Mouse (Mus musculus) neural tube, embryonic 14.5 days (tissue): ENCODE results near the gene Itga1. TPM values are rescaled to one million over a fixed set of nuclear protein-coding genes. Genes with fewer than 3 reads are reported as not detected.

Experiments
- ATAC-seq: fragments of 200-750 bp; cut with Nextera tagmentation; 2 replicates; pipeline ENCODE4 v1.8.0; 2017; ENCODE audit warnings: low read depth, mild to moderate bottlenecking, moderate TSS enrichment, moderate library complexity
- H3K27ac ChIP-seq: fragments of 300-500 bp; sonication (generic); 2 replicates; pipeline ENCODE4 v1.5.1; 2014; ENCODE audit warnings: low read depth, mild to moderate bottlenecking, control low read depth, low read length, moderate library complexity, mixed read lengths
- H3K27me3 ChIP-seq: fragments of 300-500 bp; sonication (generic); 2 replicates; pipeline ENCODE4 v1.6.1; 2014; ENCODE audit warnings: low read length; ENCODE audit not compliant: control insufficient read depth, insufficient read depth
- H3K36me3 ChIP-seq: fragments of 300-500 bp; sonication (generic); 2 replicates; pipeline ENCODE4 v1.6.1; 2014; ENCODE audit warnings: low read length, mixed read lengths; ENCODE audit not compliant: control insufficient read depth, insufficient read depth
- H3K4me1 ChIP-seq: fragments of 300-500 bp; sonication (generic); 2 replicates; pipeline ENCODE4 v1.6.1; 2014; ENCODE audit warnings: low read length; ENCODE audit not compliant: control insufficient read depth, insufficient read depth
- H3K4me2 ChIP-seq: fragments of 300-500 bp; sonication (generic); 2 replicates; pipeline ENCODE4 v1.6.1; 2014; ENCODE audit warnings: mild to moderate bottlenecking, low read depth, low read length, control low read depth
- H3K4me3 ChIP-seq: fragments of 300-500 bp; sonication (generic); 2 replicates; pipeline ENCODE4 v1.5.1; 2014; ENCODE audit warnings: low read depth, low read length, control low read depth, mixed read lengths
- H3K9ac ChIP-seq: fragments of 300-500 bp; sonication (generic); replicated peaks from 2 replicates; pipeline ENCODE4 v1.6.1; 2014; ENCODE audit warnings: low read depth, mild to moderate bottlenecking, control low read depth, low read length, mixed read lengths
- H3K9me3 ChIP-seq: fragments of 300-500 bp; sonication (generic); 2 replicates; pipeline ENCODE4 v1.6.1; 2016; ENCODE audit warnings: low read length; ENCODE audit not compliant: control insufficient read depth
- WGBS: fragments of 180-500 bp; shearing (Covaris S2); extraction: QIAGEN DNeasy Blood & Tissue Kit; methylation state at CpG from one replicate; pipeline ENCODE4 v1.1.7; 2014; 5-methylcytosine and 5-hydroxymethylcytosine counted together
- polyA plus RNA-seq: library from polyadenylated mRNA; unstranded; fragments of >200 nt; fragmentation: Nextera tagmentation; extraction: Ambion mirVana; gene quantifications from 2 replicates; pipeline ENCODE4 v1.2.1, GENCODE M21; 2014

The Itga1 gene
- polyA plus RNA-seq, 1 experiment from 2014 or later = 4.6 TPM

- WGBS = 94% methylated on average over 3 of the region's 3 CpGs
- no peak for ATAC-seq
Observed at GRCm38 (mm10) chr13:114971905-114972304, 129.9 kb downstream of the Itga1 start.

GRCm38 (mm10) chr13:114964233-114964632 lies 137.5 kb downstream of the Itga1 start:
- no peak overlapping the region for H3K27ac ChIP-seq
- whole genome bisulfite sequencing = 41% methylated on average over 2 of the region's 2 CpGs
- H3K4me3 ChIP-seq = no peak overlapping the region

More at GRCm38 (mm10) chr13:114971905-114972304, 129.9 kb downstream of the Itga1 start:
- no peaks in the 10 kb centered on the region for H3K9me3 ChIP-seq
- no peak overlapping the region for H3K27ac ChIP-seq
- H3K9ac ChIP-seq = no peak overlapping the region
- H3K4me3 ChIP-seq = no peak overlapping the region
- no peak overlapping the region for H3K4me2 ChIP-seq
- no peaks in the 10 kb centered on the region for H3K27me3 ChIP-seq
- no peaks in the 10 kb centered on the region for H3K36me3 ChIP-seq
- H3K4me1 ChIP-seq = no peaks in the 10 kb centered on the region

GRCm38 (mm10) chr13:114954516-114954915 lies 147.2 kb downstream of the Itga1 start:
- H3K4me2 ChIP-seq = no peak overlapping the region

More at GRCm38 (mm10) chr13:114964233-114964632, 137.5 kb downstream of the Itga1 start:
- peak; percentile 94 for ATAC-seq
- Histone ChIP-seq H3K9me3 (no peaks in the 10 kb centered on the region), H3K9ac (no peak overlapping the region), H3K27me3 (no peaks in the 10 kb centered on the region), H3K4me1 (no peaks in the 10 kb centered on the region), H3K36me3 (no peaks in the 10 kb centered on the region), H3K4me2 (no peak overlapping the region)

GRCm38 (mm10) chr13:114933541-114933940 lies 168.2 kb downstream of the Itga1 start:
- ATAC-seq = no peak
- WGBS = 87% methylated on average over 7 of the region's 7 CpGs

More at GRCm38 (mm10) chr13:114954516-114954915, 147.2 kb downstream of the Itga1 start:
- H3K4me3 ChIP-seq = no peak overlapping the region
- no peak for ATAC-seq
- no peak overlapping the region for H3K9ac ChIP-seq
- no peaks in the 10 kb centered on the region for H3K4me1 ChIP-seq
- H3K27ac ChIP-seq = no peak overlapping the region
- H3K9me3 ChIP-seq = no peaks in the 10 kb centered on the region
- H3K36me3 ChIP-seq = no peaks in the 10 kb centered on the region
- no peaks in the 10 kb centered on the region for H3K27me3 ChIP-seq

GRCm38 (mm10) chr13:114931775-114932294 lies 169.9 kb downstream of the Itga1 start, which contains the start of gene Itga2:
TSS of gene Itga2 (minus strand) at chr13:114932100.
- ATAC-seq = peak; percentile 84
- Histone ChIP-seq H3K9me3 (no peaks in the 10 kb centered on the region), H3K27ac (no peak within 1 kb of the TSS), H3K36me3 (no peaks in the 10 kb centered on the region), H3K27me3 (0 out of 2 replicates have a peak, but pooled peaks cover 6% of the 10 kb centered on the region), H3K4me3 (peak within 1 kb of the TSS; percentile 29), H3K4me1 (peaks cover 6% of the 10 kb centered on the region; the same call in 1 of the 2 replicates), H3K9ac (peak within 1 kb of the TSS; percentile 32; the same call in 1 of the 2 replicates), H3K4me2 (peak within 1 kb of the TSS; percentile 67)
- whole genome bisulfite sequencing = 2% methylated on average over 28 of the region's 28 CpGs

More at GRCm38 (mm10) chr13:114933541-114933940, 168.2 kb downstream of the Itga1 start:
- H3K4me1 ChIP-seq = peaks cover 6% of the 10 kb centered on the region; the same call in 1 of the 2 replicates
- 0 out of 2 replicates have a peak, but pooled peaks cover 6% of the 10 kb centered on the region for H3K27me3 ChIP-seq
- H3K4me2 ChIP-seq = no peak overlapping the region
- H3K36me3 ChIP-seq = no peaks in the 10 kb centered on the region
- H3K4me3 ChIP-seq = no peak overlapping the region
- no peak overlapping the region for H3K27ac ChIP-seq
- H3K9me3 ChIP-seq = no peaks in the 10 kb centered on the region
- H3K9ac ChIP-seq = no peak overlapping the region

- no peaks in the 10 kb centered on the region for H3K36me3 ChIP-seq
- ATAC-seq = peak; percentile 60
- under 1% methylated on average over 10 of the region's 10 CpGs for WGBS
- H3K4me1 ChIP-seq = peaks cover 6% of the 10 kb centered on the region; the same call in 1 of the 2 replicates
- 0 out of 2 replicates have a peak, but pooled peaks cover 6% of the 10 kb centered on the region for H3K27me3 ChIP-seq
- H3K4me3 ChIP-seq = peak overlapping the region; percentile 29
- H3K4me2 ChIP-seq = peak overlapping the region; percentile 67
- 0 out of 2 replicates have a peak overlapping the region, but pooled peaks have one; percentile 32 for H3K9ac ChIP-seq
- no peak overlapping the region for H3K27ac ChIP-seq
- no peaks in the 10 kb centered on the region for H3K9me3 ChIP-seq
Observed at GRCm38 (mm10) chr13:114930996-114931649, 170.6 kb downstream of the Itga1 start.

- WGBS = 70% methylated on average over 1 of the region's 1 CpGs
- no peak overlapping the region for H3K4me3 ChIP-seq
- no peak for ATAC-seq
- H3K27me3 ChIP-seq = no peaks in the 10 kb centered on the region
- H3K36me3 ChIP-seq = no peaks in the 10 kb centered on the region
- H3K9me3 ChIP-seq = no peaks in the 10 kb centered on the region
- 0 out of 2 replicates have a peak, but pooled peaks cover 4% of the 10 kb centered on the region for H3K4me1 ChIP-seq
- H3K27ac ChIP-seq = no peak overlapping the region
- no peak overlapping the region for H3K4me2 ChIP-seq
- H3K9ac ChIP-seq = no peak overlapping the region
Observed at GRCm38 (mm10) chr13:114924785-114925184, 177.0 kb downstream of the Itga1 start.

GRCm38 (mm10) chr13:114923331-114923730 lies 178.4 kb downstream of the Itga1 start:
- no peaks in the 10 kb centered on the region for H3K9me3 ChIP-seq
- H3K36me3 ChIP-seq = no peaks in the 10 kb centered on the region
- no peak overlapping the region; the same call in 1 of the 2 replicates for H3K9ac ChIP-seq
- H3K27ac ChIP-seq = no peak overlapping the region; the same call in 1 of the 2 replicates
- H3K4me3 ChIP-seq = no peak overlapping the region
- 0 out of 2 replicates have a peak, but pooled peaks cover 4% of the 10 kb centered on the region for H3K4me1 ChIP-seq
- H3K27me3 ChIP-seq = no peaks in the 10 kb centered on the region
- ATAC-seq = peak; percentile 93
- WGBS = 14% methylated on average over 9 of the region's 9 CpGs
- H3K4me2 ChIP-seq = peak overlapping the region; percentile 29

GRCm38 (mm10) chr13:114915767-114916166 lies 186.0 kb downstream of the Itga1 start:
- Histone ChIP-seq H3K4me2 (no peak overlapping the region), H3K4me1 (no peaks in the 10 kb centered on the region), H3K27me3 (no peaks in the 10 kb centered on the region), H3K27ac (no peak overlapping the region), H3K9ac (no peak overlapping the region), H3K36me3 (no peaks in the 10 kb centered on the region), H3K4me3 (no peak overlapping the region), H3K9me3 (no peaks in the 10 kb centered on the region)
- no peak for ATAC-seq
- WGBS = 56% methylated on average over 5 of the region's 5 CpGs
